Mouse (Mus musculus) left cerebral cortex, postnatal 10 days (tissue): ENCODE data around the gene Nlrp10. TPM values are rescaled to one million over a fixed set of nuclear protein-coding genes. Genes with fewer than 3 reads are reported as not detected.

ENCODE experiments used
- DNase-seq, 2 experiments: peaks; one replicate each; pipeline ENCODE4 v3.0.0; 2021 to 2022; ENCODE audit warnings: low spot score in 2 of 2, mixed read lengths in 1 of 2; ENCODE audit errors: extremely low spot score in 1 of 2
- intact Hi-C: fragments of 180-260 bp; cut with DNase I; formaldehyde crosslinking; loops from one replicate; pipeline ENCODE4 v1.15.1; 2025
- total RNA-seq, 2 experiments: library from RNA; stranded (reverse); gene quantifications; 2 replicates each; pipeline ENCODE4 v1.2.3; 2021

The Nlrp10 gene
- total RNA-seq: under 1 TPM; 0.45 to 0.49 TPM

DNA sequence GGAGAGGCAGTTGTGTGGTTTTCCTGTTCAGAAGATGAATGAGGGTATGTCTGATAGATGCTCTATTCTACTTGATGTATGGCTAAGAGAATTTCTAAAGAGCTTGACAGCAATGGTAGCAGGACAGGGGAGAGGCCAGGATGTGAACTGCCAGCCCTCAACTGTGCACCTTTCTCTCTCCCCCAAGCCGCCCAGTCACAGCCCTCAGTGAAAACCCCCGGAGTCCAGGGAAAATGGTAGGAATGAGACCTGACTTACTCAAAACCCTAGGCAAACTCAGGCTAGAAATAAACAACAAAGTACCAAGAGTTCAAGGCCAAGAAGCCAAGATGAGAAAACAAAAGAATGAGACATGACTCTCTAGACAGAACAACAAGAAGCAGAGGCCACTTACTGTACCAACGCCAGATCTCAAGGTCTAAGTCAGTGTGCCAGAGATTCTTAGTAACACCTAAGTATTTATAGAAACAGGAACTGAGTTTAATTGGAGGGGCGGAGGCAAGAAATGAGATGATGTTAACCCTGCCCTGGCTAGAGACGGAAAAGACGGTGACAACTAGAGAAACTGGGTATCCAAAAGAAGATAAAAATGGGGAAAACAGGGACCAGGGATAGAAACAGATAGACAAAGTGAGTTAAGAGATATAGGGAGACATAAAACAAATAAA, at the start of gene Nlrp10:
Gene Nlrp10, minus strand, starts transcription at position 453 of the 668 bp plus-strand sequence.
- intact Hi-C loops: loop anchor here (5.0 to 10.0 kb wide), 2 partner anchors 1065 to 1183 kb away; no protein-coding TSS in a partner anchor

GRCm38 (mm10) chr7:108972273-108972672, 42.3 kb upstream of the Nlrp10 start:
- peak; percentile 35 to 69 for DNase-seq

More for the DNA sequence above, at the start of gene Nlrp10:
- DNase-seq: no peak

GRCm38 (mm10) chr7:108968201-108968600, 38.2 kb upstream of the Nlrp10 start:
- intact Hi-C loops: no loop called here
- DNase-seq: no peak

More at GRCm38 (mm10) chr7:108972273-108972672, 42.3 kb upstream of the Nlrp10 start:
- intact Hi-C loops: no loop called here

DNA sequence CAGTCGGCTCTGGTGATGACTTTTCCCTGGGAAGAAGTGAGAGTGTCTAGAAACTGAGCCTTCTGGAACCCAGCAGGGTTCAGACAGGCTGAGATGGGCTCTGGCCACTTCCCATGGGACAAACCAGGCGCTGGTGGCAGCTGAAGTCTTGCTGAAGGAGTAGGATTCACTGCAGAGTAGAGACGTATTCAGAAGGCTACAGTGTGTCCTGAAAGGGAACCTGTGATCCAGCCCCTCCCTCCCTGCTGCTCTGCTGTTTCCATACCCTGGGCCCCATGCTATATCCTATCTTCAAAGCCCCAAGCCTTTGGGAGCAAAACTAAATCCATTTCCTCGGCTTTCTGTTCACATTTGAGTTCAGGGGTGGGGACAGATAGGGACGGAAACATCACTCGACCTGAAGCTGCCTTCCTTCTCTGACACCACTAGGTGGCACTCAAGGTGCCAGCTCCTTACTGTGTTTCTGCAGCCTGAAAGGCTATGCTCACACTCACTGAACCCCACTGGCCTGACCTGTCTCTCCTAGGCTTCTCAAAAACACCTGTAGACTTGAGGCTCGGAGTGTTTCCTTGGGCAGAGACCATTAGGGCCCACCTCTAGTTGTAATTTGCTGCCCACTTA, 36.9 kb upstream of the Nlrp10 start:
- intact Hi-C loops: loop anchor here (2.0 kb wide), 1 partner anchor 54 kb away; no protein-coding TSS in a partner anchor

DNA sequence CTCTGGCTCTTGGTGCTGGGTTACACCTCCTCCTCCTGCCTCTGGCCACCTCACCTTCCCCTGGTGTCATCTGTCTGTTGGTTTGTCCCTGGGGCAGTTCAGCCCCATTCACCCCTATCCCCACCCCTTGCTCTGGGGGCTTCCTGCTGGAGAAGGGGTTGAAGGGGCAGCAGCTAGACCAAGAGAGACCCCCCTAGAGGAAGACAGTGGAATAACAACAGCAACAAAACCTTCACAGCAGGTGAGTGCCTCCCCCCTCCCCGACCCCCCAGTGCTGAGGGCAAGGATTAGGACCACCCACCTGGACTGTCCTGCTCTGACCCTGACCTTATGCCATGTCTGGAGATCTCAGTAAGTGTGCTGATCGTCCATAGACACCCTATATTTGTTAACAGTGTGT, 36.0 kb upstream of the Nlrp10 start:
- DNase-seq: no peak
- intact Hi-C loops: loop anchor here (2.0 kb wide), 1 partner anchor 55 kb away; no protein-coding TSS in a partner anchor

More for the DNA sequence above, 36.9 kb upstream of the Nlrp10 start:
- peak; percentile 56 to 62 for DNase-seq

DNA sequence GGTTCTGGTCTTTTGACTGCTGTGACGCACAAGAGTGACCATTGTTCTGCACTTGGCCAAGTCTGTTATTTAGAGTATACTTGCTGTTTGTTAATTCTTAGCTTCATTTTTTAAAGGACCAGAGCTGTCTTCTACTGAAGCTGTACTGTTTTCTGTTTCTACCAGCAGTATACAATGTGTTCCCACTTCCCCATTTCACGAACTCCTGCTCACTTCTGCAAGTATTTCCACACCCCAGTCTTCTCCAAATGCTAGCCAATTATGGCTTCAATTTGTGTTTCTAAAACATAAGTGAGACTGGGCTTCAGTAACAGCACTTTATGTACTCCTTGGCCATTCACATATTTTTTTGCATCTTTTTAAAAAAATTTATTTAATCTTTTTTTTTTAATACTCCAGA, 27.8 kb upstream of the Nlrp10 start:
- intact Hi-C loops: no loop called here
- no peak for DNase-seq

DNA sequence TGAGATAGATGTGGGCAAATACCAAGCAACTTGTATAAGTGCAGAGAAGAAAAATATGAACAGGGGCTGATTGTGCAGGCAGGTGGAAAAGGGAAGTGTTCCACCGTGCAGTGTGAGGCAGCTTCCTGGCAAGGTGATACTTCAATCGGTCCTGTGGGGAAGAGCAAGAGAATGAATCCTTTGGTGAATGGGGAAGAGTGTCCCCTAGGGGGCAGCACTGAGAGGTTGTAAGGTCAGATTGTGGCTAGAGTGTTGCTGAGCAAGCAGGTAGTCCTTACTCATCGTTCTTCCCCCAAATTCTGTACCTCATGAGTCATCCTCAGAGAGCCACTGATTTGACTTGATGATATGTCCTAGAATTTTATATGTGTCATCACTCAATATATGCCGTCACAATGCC, 24.2 kb upstream of the Nlrp10 start:
- intact Hi-C loops: no loop called here
- peak in 1 of 2 experiments; percentile 51 for DNase-seq

DNA sequence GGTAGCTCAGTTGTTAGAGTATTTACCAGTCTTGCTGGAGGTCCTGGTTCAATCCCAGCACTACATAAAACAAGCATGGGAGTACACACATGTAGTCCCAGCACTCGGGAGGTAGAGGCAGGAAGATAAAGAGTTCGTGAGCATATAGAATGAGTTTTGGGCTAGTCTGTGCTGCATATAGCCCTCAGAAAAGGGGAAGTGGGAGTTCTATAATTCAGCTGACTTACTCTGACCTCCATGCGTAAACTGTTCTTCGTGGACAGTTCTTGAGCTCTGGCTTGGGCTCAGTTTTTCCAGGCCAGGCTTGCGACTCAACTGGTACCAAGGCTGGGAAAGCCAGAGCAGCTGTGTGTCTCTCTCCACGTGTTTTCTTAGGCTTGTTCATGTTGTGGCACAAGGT, 22.8 kb upstream of the Nlrp10 start:
- no peak for DNase-seq
- intact Hi-C loops: no loop called here

- DNase-seq: peak in 1 of 2 experiments; percentile 68
- intact Hi-C loops: no loop called here
Measured at GRCm38 (mm10) chr7:108950762-108951331, 20.9 kb upstream of the Nlrp10 start.

GRCm38 (mm10) chr7:108950312-108950761, 20.4 kb upstream of the Nlrp10 start, which contains the start of gene Tub:
Gene Tub, plus strand, starts transcription at chr7:108950338.
- intact Hi-C loops: no loop called here
- peak; percentile 67 to 89 for DNase-seq

DNA sequence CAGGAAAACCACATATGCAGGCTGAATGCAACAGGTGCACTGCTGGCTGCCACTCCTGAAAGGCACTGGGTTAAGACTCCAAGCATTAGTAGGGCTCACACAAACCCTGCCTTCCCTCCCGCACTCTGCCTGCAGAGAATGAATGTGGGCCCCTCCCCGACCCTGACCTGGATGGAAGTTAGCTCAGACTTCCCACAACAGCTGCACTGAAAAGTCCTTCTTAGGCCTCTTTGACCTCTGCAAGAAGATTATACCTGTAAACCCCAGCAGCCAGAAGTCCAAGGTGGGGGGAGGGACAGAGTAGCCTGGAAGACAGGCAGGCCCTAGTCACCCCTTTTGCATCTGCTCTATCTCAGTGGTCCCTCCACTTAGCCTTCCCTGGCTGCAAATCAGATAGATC, 19.3 kb upstream of the Nlrp10 start:
- intact Hi-C loops: loop anchor here (10.0 kb wide), 1 partner anchor 476 kb away; no protein-coding TSS in a partner anchor
- DNase-seq: no peak

- intact Hi-C loops: loop anchor here (10.0 kb wide), 1 partner anchor 476 kb away; no protein-coding TSS in a partner anchor
- DNase-seq: no peak
Measured at GRCm38 (mm10) chr7:108948611-108949010, 18.6 kb upstream of the Nlrp10 start.

- no peak for DNase-seq
- intact Hi-C loops: loop anchor here (10.0 kb wide), 1 partner anchor 481 kb away; no protein-coding TSS in a partner anchor
Measured at GRCm38 (mm10) chr7:108944002-108944401, 14.0 kb upstream of the Nlrp10 start.

GRCm38 (mm10) chr7:108941466-108941865, 11.5 kb upstream of the Nlrp10 start:
- DNase-seq: no peak

DNA sequence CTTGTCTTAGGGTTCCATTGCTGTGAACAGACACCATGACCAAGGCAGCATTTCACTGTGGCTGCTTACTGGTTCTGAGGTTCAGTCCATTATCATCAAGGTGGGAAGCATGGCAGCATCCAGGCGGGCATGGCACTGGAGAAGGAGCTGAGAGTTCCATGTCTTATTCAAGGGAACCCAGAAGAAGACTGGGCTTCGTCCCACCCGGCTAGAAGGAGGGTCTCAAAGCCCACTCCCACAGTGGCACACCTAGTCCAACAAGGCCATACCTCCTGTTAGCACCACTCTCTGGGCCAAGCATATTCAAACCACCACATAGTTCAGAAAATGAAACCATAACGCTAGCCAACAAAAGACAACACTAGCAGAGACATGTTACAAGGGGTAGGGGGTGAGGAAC, 6.6 kb upstream of the Nlrp10 start:
- intact Hi-C loops: loop anchor here (10.0 kb wide), 1 partner anchor 1072 kb away; no protein-coding TSS in a partner anchor
- no peak for DNase-seq

More at GRCm38 (mm10) chr7:108941466-108941865, 11.5 kb upstream of the Nlrp10 start:
- intact Hi-C loops: loop anchor here (10.0 kb wide), 1 partner anchor 483 kb away; no protein-coding TSS in a partner anchor

- no peak for DNase-seq
- intact Hi-C loops: loop anchor here (10.0 kb wide), 1 partner anchor 1071 kb away; no protein-coding TSS in a partner anchor
Measured at GRCm38 (mm10) chr7:108935411-108935810, 5.4 kb upstream of the Nlrp10 start.

- no peak for DNase-seq
- intact Hi-C loops: loop anchor here (5.0 to 10.0 kb wide), 2 partner anchors 1070 to 1188 kb away; no protein-coding TSS in a partner anchor
Measured at GRCm38 (mm10) chr7:108934836-108935235, 4.9 kb upstream of the Nlrp10 start.

DNA sequence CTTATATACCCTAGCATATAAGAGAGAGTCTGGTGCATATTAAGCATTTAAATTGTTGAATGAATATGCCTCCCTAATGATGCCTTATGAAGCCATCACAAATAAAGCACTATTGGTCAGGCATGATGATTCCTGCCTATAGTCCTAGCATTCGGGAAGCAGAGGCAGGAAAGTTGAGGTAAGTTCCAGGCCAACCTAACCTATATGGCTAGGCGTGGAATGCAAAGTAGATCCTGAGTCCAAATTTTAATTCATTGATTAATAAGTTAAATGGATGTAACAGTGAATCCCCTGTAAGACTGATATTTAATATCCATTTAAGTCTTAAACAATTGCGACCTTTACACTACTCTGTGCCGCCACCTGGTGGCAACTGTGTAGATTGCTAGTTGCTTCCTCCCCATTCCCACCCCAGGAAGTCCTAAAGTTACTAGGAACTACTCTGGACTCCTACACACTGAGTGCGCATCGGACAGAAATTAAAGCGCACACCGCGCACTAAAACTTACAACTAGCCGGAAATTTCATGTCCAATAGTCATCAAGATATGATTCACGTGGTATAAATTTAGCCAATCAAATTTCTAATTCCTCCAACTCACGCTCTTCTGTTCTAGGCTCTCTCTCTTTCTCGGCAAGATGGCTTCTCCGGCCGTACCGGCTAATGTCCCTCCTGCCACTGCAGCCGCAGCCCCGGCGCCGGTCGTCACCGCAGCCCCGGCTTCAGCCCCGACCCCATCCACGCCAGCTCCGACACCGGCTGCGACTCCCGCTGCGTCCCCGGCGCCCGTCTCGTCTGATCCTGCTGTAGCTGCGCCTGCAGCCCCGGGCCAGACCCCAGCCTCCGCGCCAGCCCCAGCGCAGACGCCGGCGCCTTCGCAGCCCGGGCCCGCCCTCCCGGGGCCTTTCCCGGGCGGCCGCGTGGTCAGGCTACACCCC, 4.1 kb upstream of the Nlrp10 start, which contains the start of gene Eif3f:
Gene Eif3f, plus strand, starts transcription at position 624 of the 938 bp plus-strand sequence.
- intact Hi-C loops: loop anchor here (2.0 to 10.0 kb wide), 3 partner anchors 119 to 1187 kb away; no protein-coding TSS in a partner anchor

More for the DNA sequence above, 4.1 kb upstream of the Nlrp10 start, which contains the start of gene Eif3f:
- peak; percentile 92 to 96 for DNase-seq
